Mouse (Mus musculus) kidney, postnatal 14 days (tissue): ENCODE measurements around the gene Tnfsf4.

ENCODE experiments used
- DNase-seq: peaks from one replicate; pipeline ENCODE4 v3.0.0; 2022; ENCODE audit warnings: mixed read lengths

The Tnfsf4 gene

DNA sequence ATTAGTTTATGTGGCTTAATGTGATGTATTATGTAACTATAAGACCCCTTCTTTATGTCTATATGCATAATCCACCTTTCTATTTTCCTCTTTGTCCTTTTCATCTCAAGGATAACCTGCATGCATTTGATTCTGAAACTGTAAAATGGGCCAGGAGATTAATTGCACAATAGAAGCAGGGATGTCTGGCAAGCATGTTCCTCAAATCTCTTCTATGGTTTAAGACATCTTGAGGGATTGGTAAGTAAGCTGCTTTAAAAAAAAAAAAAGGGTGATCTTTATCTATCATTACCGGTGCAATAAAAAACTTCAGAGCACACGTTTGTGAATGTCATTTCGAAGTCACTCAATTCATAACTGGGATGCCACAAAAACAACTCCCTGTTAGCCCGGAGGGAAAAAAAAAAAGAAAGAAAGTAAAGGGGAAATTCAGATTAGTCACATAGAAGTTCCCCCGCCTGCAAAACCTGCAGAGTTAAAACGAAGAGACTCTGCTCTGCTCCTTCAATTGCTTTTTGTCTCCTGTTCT is at the start of gene Tnfsf4:
Tnfsf4 (plus strand) TSS at position 479 of the 529 bp plus-strand sequence.
- DNase-seq = no peak

DNA sequence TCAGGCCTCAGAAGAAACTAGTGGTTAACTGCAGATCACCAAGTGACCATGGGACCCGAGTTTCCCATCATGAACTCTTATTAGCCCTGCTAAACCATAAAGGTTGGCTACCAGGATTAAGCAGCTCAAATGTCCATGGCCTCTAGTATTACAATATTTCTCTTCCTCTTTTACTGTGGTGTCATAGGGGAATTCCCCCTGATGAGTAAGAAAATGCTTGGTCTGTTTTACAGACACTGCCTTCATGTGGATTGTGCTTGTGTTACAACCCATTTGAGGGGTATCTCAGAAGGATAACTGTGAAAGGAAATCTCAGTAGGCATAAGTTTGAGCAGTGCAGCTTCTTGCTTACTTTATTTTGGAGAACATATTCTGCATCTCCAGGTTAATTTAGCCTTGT is 44.2 kb upstream of the Tnfsf4 start:
- no peak for DNase-seq

DNA sequence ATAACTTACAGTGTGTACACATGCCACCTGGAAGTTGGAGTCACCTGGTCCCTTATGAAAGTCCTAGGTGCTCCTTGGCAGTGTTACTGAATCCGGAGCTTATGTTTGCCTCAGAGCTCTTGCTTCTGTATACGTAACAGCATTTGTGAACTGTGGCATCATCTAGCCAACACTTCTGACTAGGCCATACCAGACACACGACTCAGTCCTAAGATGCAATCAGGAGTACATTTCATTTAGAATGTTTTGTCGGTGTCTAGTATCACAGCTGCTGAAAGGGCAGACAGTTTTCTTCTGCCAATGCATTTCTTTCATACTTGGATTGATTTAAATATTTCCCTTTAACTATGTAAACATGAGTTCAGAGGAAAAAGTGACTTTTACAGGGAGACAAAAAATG is 30.2 kb upstream of the Tnfsf4 start:
- no peak for DNase-seq

DNA sequence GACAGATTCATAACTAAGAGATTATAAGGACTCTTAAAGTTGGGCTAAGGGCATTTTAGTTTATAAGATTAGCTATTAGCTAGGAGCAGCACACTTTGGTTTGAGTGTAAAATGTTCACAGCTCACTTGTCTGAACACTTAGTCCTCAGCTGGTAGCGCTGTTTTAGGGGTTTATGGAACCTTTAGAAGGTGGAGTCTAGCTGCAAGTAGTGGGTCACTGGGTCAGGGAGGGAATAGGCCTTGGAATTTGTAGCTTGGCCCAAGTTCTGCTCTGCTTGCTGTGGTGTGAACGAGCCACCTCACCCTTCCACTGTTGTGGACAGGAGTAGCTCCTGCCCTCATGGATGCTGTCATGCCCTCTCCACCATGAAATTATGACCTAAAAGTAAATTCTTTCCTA is 23.3 kb upstream of the Tnfsf4 start:
- peak; percentile 30 for DNase-seq

DNA sequence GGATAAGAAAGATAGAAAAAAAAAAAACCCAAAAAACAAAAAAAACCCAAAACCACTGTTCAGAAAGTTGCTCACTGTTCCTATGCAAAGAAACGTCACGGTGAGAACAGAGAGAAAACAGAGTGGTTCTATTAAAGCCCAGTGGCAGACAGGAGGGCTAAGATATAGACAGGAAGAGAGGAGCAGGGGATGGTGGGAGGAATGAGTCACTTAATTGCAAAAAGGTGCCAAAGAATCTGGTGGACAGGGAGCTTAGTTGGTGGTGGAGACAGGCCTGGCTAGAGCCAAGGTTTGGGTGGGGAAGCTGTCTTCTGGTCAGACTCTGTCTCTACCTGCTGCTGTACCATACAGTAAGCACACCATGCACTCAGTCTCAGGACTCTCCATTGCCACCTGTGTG is 19.3 kb upstream of the Tnfsf4 start:
- no peak for DNase-seq

DNA sequence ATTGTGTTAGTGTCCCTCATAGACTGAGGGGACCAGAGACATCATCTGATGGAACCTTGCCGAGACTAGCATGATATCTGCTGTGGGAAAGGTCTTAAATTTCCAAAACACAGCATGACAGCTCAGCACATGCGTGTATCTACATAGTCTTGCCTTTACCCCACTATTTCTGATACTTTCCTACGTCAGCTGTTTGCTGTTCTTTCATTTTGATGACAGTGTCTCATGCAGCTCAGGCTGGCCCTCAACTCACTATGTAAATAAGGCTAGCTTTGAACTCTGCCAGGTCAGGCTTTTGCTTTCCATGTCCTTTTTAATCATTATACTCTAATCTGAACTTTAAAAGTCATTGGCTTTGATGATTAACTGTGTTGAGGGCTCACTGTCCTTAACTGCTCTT is 16.6 kb upstream of the Tnfsf4 start:
- DNase-seq = no peak

DNA sequence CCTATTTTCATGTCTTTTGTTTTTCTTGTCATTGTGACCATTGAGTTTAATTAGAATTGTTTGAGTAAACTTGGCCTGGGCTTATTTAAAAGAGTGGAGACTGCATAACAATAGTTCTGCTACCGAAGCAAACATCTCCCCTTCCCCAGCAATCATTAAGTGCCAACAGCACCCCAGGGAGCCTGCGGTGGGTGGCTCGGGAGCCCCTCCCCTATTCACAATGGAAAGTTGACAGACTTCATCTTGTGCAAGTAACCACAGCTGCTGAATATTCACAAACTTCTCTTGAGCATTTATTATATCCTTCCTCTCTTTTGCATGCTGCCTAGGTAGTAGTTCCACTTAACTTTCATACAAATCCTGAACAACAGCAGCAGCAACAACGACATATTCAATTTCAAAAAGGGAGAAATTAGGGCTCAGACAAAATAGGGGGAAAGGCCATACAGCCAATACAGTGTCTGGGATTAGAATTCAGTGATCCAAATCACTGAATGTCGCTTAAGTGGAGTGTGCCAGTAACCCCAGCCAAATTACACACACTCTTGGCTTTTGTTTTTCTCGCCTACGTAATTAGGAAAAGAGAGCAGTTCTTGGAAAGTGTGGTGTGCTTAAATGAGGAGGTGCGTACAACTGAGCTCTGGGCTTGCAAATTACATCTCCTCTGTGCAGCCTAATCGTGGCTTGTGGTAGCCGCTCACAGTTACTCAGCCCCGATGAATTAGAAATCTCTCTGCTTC is 15.4 kb upstream of the Tnfsf4 start:
- DNase-seq = peak; percentile 25

DNA sequence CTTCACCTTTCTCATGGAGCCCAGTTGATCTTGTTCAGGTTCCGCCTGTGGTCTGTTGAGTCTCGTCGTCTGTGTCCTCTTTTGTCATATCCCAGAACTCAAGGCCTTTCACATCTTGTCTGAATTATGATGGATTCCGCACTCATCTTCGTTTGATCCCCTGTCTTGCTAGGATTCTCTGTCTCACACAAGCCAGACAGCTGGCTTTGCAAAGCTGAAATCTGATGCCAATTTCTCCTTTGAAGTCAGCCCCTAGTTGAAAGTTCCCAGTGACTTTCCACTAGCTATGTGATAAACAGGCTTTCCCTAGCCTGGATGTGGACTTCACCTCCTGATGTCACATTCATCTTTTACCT is 14.8 kb upstream of the Tnfsf4 start:
- DNase-seq = no peak

DNA sequence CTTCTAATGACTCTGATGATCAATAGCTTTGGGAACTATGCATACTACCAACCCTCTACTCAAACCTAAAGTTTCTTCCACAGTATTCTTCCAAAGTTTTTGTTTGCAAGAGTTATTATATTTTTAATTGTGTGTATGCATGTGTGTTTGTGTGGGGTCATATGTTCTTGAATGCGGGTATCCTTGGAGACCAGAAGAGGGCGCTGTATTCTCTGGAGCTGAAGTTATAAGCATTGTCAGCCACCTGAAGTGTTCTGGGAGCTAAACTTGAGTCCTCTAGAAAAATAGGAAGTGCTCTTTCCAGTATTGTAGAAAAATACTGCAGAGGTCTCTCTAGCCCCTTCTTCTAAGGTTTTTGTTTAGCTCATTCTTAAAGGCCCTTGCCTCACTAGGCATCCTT is 5.1 kb upstream of the Tnfsf4 start:
- DNase-seq = no peak

DNA sequence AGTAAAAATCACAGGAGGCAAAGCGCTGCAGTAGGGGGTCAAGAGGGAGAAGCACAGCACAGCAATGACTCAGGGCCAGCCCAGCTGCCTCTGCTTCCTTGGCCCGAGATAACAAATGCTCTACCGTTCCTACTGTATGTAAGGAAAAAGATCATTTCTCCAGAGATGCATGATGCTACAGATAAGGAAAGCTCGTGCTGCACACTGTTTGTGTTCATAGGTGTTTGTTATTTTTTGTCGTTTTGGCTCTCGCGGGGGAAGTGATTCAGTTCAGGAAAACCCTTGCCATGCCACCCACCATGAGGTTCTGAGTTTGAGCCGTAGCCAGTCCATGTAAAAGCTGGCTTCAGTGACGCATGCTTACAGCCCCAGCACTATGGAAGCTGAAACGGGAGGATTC is 2.3 kb upstream of the Tnfsf4 start:
- no peak for DNase-seq

DNA sequence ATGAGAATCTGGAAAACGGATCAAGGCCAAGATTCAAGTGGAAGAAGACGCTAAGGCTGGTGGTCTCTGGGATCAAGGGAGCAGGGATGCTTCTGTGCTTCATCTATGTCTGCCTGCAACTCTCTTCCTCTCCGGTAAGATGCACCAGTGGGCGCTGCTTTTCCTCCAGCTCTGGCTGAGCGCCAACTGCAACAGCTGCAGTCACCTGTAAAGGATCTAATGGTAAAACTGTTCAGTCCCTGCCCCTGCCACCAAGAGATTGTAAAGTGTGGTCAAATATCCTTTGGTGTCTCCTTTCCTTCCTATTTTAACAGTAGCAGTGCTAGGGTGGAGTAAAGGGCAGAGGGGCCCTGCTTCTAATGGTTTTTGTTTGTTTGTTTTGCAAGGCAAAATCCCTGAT is 401 bp downstream of the Tnfsf4 start:
- DNase-seq = peak; percentile 15

DNA sequence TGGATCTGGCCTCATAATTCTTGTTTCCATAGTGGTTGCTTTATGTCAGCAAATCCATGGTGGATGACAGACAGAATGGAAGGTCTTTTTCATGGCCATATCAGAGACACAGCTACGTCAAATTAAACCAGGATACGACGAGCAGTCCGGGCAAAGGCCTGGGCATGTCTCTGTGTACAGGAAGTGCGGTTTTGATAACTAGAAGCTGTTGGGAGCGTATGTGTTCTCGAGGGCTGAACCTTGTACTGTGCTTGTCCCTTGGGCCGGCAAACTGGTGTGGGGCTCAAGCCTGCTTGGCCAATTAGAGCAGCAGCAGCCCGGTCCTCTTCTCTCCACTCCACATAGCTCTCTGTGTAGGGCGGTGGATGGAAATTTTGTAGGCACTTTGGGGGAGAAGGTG is 1.1 kb downstream of the Tnfsf4 start:
- no peak for DNase-seq

DNA sequence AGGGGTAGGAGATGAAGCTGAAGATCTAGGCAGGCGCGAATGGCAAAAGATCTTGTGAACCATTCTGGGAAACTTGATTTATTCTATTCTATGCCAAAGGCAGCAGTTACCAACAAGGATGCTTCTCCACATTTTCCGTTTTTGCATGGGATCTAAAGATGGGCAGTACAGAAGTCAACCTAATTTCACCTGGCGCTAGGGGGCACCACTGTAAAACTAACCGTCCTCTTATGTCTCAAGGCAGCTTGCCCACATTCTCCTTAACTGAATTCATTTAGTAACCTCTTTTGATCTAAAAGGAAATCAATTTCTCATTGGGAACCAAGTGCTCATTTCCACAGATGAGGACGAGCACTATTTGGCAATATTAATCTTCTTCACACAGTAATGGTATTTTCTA is 4.9 kb downstream of the Tnfsf4 start:
- peak; percentile 80 for DNase-seq

DNA sequence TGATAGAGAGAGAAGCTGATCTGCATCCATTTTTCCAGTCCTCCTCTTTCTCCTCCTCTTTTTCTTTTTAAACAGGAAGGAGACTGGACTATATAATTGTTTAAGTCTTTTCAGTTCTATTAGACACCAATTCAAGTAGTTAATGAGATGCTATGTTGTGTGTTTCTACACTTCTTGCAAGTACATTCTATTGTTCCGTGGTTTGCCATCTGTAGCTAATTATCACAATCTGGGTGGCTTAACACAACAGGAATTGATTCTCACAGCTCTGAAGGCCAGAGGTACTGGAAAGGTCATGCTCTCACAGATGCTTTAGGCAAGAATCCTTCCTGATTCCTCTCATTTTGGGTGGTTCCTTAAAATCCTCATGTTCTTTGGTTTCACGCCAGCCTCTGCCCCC is 7.9 kb downstream of the Tnfsf4 start:
- DNase-seq = no peak

DNA sequence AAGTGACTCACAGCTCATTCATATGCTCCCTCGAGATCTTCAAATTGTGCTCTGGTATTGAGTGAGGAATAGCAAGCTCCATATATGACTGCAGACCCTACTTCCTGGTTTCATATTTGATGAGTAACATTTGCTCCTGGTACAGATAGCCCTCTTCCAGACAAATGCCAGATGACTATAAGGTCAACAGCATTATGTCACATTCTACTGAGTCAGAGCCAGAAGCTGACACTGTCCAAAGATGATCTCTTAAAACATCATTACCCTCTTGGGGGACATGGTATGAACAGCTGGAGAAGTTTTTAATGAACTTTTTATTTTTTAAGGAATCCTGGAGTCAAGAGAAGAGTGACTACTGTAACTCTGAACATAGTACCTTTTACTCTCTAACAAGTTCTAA is 11.3 kb downstream of the Tnfsf4 start:
- peak; percentile 7 for DNase-seq

DNA sequence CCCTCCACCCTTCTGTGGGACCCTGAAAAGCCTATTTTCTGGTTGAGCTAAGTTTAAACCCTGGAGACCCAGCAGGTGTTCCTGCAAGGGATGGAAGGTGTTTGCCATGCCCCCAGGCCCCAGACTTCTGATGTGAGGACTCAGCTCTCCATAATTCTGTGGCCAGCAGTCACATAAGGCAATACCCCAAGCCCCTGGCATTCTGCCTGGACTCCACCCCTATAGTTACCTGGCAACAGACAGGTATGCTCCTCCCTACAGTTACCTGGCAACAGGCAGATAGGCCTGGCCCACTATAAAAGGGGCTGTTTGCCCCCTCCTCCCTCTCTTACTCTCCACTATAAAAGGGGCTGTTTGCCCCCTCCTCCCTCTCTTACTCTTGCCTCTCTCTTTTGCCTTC is 24.7 kb downstream of the Tnfsf4 start:
- no peak for DNase-seq

DNA sequence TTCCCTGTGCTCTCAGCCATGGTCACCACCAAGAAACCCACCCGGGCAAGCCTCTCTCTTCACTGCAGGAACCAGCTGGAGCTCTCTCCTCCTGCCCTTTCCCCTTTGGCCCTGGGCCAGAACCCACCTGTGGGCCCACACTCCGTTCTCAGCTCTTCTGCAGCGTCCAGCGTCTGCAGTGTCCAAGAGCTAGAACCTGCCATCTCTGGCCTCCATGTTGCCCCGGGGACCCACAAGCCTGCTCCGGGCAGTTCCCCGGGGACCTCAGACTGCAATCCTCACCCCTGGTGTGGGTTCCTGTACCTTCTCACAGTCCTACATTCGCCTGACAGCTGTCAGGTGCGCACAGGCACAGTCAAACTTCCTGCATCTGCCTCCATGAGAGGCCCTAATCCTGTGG is 25.4 kb downstream of the Tnfsf4 start:
- DNase-seq = no peak

DNA sequence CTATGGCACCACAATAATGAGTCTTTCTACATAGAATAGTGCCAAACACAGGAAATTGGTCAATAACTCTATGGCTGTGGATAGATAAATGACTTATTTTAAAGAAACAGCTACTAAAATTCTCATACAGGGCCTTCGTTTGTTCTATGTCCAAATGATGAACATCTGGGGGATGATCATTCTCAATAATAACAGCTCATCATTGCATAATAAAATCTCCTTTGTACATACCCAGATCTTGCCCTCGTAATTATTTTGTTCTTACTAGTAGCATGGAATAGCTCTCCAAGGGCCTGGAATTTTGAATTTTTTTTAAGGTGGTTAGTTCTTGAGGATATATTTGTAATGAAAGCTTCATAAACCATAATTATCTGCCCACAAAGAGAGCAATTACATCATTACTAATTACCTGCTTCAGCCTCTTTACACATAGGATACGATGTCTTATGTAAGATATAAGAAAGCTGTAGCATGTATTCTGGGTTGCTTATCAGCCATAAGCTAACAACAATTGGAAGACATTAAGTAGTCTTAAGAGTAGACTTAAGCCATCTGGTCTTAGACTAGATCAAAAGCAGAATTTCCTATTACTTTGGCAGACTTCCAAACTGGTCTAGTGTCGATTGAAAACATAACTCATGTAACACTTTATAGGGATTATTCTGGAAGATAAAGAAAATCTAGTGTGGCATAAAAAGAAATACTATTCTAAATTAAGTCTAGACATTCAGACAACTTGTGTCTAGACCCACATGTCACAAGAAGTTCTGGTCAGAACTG is 31.3 kb downstream of the Tnfsf4 start:
- no peak for DNase-seq

DNA sequence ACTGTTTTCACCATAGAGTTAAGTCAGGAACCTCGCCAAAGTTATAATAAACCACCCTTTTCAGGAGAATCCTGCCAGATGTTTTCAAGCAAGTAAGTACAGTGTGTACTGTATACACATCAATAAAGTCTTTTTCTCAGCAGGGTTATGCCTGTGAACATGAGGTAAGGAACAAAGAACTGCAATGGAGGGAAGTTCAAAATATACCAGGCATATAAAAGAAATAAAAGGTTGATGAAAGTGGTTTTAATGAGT is 31.8 kb downstream of the Tnfsf4 start:
- DNase-seq = no peak

DNA sequence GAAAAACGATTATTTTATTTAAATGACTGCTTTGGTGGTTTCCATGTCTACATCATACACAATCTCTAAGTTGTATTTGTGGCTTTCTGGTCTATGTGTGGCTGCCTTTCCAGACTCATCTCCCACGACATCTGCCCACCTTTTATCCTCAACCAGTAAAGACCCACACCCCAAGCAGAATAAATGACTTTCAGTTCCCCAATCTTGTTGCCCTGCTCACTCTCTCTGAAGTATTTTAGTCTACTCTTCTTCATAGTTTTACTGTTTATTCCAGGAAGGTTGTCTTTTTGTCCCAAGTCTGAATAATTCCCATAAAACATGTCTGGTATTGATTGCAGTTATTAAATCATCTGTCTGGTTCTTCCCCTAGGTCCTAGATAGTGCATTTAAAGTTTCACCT is 40.6 kb downstream of the Tnfsf4 start:
- DNase-seq = no peak

DNA sequence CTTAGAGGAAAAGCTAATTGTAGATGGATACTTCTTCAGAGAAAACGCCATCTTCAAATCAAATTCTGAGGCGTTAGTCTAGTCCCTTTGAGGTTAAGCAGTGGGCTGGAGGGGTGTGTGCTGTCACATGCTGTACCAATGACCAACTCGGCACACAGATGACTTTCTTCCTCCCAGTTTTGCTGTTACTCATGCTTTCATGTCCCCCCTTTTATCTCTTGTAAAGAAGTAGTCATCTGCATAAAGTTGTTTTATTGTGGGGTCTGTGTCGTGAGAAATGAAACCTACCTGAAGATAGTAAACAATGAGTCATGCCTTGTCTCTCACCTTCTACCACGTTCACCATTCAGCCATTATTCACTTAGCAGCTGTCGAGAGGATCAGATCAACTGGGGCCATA is 41.3 kb downstream of the Tnfsf4 start:
- no peak for DNase-seq

DNA sequence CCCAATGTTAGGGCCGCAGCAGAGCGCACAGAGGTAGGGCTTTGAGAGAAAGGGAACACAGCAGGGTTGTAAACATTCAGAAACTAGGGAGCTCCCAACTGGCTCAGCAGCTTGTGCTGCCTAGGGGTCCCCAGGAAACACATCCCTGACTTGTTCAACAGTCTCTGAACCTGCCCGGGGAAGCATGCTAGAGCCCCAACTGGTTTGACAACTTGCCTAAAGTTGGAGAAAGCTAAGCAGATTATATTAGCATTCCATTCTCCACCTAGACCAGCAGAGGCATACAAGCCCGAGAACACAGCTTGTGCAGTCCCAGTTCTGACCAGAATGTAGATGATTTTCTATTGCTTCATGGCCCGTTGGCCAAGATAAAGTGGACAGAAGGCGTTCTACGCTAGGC is 49.6 kb downstream of the Tnfsf4 start:
- peak; percentile 47 for DNase-seq

DNA sequence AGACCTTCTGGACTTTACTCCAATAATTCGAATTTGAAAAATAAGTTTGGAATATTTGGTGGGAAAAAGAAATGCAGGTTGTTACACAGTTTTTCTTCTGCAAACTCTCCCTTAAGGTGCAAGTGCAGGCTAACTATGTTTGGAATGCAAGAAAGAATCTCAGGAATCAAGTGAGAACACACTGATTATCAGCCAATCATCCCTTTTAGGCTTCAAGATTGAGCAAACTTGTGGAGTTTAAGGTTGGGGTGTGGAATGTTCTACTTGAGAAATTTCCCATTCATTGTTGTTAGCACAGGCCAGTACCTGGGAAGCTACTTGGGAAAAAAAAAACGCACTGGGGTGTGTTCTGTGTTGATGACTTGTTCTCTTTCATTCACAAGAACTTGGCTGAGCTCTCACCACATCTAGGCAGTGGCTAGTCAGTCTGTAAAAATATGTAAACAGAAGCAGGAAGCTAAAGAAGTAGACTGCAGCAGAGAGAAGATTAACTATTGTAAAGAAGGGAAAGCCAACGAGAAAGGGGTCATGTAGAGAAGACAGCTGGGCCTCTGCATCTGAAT is 56.6 kb downstream of the Tnfsf4 start:
- DNase-seq = no peak

DNA sequence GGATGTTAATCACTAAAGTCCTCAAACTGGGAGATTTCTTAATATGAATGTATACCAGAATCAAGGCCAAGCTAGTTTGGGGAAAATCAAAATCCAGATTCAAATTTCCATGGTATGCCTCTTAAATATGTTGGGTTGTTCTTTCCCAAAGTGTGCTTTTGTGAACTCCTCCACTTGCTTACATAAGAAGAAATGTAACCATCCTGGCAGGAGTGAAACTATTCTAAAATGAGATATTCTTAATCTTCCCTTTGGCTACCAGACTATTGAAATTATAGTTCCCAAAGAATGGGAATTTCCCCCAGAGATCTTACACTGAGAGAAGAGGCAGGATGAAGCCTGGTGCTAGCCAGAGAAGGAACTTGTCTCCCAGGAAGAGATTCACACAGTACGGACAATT is 57.0 kb downstream of the Tnfsf4 start:
- no peak for DNase-seq
